Mouse (Mus musculus) retina, embryonic 14.5 days (tissue): Measurements from ENCODE around the gene 4930519P11Rik.

Experiments
- DNase-seq: peaks from one replicate; pipeline ENCODE4 v3.0.0-alpha.2; 2015; ENCODE audit warnings: low spot score

Gene 4930519P11Rik

GRCm38 (mm10) chr2:154613118-154614115 lies at the start of gene 4930519P11Rik, which contains the start of gene Zfp341:
Gene 4930519P11Rik (minus strand): TSS chr2:154613437.
Gene Zfp341 (plus strand): TSS chr2:154613297.
- DNase-seq: peak; percentile 97

DNA sequence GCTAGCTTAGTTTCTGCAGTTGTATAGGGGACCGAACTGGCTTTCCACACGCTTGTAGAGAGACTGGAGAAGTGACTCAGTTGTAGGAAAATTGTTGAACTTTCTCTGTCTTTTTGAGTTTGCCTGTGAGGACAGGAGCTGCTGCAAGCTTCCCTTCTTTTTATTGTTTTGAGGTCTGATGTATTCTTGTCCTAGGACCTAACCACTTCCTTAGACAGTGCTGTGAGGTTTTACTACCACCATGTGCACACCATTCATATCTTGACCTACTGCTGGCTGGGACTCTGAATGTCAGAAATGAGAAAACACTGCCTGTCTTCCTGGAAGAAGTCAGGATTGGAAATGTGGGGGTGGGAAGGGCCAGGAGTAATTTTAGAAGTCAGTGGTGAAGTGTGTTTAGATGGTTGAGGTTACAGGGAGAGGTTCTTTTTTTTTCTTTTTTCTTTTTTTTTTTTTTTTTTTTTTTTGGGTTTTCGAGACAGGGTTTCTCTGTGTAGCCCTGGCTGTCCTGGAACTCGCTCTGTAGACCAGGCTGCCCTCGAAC lies 46.4 kb upstream of the 4930519P11Rik start:
- DNase-seq: no peak

- DNase-seq: no peak
These were observed 45.8 kb upstream of the 4930519P11Rik start for GRCm38 (mm10) chr2:154659070-154659469.

GRCm38 (mm10) chr2:154657486-154658237 lies 44.4 kb upstream of the 4930519P11Rik start:
- peak; percentile 44 for DNase-seq

DNA sequence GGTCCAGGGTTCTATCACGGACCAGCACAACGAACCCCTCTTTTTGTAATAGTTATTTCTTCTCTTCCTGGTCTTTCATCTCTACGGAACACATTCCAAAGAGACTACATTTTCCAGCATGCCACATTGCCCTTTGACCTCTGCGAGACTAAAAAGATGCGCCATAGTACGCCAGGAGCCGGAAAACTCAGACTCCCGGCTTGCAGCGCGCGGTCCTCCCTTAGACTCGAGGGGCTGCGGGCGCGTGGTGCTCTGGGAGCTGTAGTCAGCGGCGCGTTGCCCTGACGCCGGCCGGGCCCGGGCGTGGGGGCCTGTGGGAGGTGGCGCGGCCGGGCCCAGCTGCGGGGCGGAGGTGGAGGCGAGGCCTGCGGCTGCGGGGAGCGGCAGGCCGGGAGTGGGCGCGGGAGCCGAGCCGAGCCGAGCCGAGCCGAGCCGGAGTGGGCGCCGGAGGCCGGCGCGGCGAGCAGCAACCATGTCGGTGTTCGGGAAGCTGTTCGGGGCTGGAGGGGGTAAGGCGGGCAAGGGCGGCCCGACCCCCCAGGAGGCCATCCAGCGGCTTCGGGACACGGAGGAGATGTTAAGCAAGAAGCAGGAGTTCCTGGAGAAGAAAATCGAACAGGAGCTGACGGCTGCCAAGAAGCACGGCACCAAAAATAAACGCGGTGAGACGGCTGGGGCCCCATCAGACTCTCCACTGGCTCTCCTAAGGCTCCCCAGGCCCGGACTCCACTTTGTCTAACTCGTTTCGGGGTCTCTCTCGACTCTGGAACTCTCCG lies 43.7 kb upstream of the 4930519P11Rik start:
- DNase-seq: peak; percentile 98

- no peak for DNase-seq
These were observed 42.7 kb upstream of the 4930519P11Rik start for GRCm38 (mm10) chr2:154655878-154656414.

DNA sequence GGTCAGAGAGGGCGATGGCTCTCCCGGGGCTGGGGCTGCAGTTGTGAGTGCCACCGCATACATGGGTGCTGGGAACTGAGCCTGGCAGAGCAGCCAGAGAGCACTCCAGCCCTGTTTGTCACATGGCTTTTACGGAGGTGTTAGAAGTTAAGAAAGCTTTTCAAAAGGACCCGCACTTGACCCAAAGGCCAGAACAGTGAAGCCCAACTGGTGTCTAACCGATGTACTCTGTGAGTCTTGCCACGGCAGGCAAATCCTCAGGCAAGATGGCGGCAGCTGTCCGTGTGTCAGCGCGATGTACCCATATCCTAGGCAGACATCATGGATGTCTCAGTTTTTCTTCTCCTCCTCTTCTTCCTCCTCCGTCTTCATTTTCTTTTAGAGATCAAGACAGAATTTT lies 41.7 kb upstream of the 4930519P11Rik start:
- no peak for DNase-seq

- DNase-seq: no peak
These were observed 38.1 kb upstream of the 4930519P11Rik start, which contains the start of gene Chmp4b for GRCm38 (mm10) chr2:154651363-154651762. Gene Chmp4b (plus strand): TSS chr2:154651705.

DNA sequence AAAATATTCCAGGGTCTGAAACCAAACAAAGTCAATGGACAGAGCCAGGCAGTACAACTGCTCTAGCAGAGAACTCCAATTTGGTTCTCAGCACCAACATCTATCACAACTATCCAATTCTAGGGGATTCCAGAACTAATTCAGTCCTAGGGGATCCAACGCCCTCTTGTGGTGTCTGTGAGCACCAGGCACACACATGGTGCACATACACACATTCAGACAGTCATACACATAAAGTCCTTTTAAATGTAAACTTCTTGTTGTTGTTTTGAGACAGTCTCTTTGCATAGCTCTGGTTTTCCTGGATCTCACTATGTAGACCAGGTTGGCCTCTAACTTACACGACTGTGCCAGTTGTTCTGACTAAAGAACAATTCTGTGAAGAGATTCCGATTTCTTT lies 37.2 kb upstream of the 4930519P11Rik start:
- DNase-seq: no peak

- DNase-seq: peak; percentile 66
These were observed 34.8 kb upstream of the 4930519P11Rik start for GRCm38 (mm10) chr2:154648086-154648485.

GRCm38 (mm10) chr2:154646634-154647033 lies 33.4 kb upstream of the 4930519P11Rik start:
- DNase-seq: peak; percentile 26

- DNase-seq: no peak
These were observed 29.6 kb upstream of the 4930519P11Rik start for GRCm38 (mm10) chr2:154642712-154643385.

DNA sequence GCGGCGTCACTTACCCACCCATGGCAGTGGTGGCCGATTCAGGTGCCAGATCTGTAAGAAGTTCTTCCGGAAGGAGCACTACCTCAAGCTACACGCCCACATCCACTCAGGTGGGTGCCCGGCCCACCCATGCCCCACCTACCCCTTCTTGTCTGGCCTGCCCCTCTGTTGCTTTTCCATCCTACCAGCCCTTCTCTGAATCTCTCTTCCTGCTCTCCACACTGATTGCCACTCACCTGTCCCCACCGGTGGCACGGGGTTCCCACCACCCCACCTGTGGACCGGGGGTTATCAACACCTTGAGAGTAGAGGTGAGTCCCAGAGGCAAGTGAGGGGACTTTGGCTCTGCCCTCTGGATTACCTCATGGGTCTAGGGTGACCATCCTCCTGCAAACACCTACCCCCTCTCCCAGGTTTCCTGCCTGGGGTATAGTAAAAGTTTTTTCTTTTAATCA lies 28.8 kb upstream of the 4930519P11Rik start:
- no peak for DNase-seq

- DNase-seq: no peak
These were observed 27.9 kb upstream of the 4930519P11Rik start for GRCm38 (mm10) chr2:154641176-154641575.

DNA sequence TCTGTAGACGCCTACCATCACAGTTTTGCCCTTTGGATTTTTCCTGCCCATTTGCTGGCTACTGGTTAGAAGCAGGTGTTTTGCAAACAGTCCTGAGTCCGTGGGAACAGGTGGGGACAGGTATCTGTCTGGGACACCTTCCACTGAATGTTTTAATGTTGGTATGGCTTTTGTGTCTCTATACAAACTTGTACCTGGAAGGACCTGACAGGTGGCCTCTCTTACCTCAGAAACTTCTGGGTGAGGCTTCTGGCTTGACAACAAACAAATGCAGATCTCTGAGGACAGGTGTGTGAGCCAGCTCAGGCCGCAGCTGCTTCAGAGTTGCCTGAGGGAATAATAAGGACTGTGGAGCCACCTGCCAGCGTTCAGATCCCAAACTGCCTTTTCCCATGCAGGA lies 25.9 kb upstream of the 4930519P11Rik start:
- no peak for DNase-seq

DNA sequence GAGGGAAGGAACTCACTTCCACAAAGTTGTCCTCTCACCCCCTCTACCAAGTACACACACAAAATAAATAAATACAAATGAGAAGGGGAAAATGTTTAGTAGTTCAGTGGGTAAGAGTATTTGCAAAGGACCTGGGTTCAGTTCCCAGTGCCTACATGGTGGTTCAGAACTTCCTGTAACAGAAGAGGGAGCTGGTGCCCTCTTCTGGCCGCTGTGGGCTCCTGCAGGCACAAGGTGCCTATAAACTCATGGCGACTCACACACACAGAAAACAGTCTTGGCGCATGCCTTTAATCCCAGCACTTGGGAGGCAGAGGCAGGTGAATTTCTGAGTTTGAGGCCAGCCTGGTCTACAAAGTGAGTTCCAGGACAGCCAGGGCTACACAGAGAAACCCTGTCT lies 25.3 kb upstream of the 4930519P11Rik start:
- no peak for DNase-seq

DNA sequence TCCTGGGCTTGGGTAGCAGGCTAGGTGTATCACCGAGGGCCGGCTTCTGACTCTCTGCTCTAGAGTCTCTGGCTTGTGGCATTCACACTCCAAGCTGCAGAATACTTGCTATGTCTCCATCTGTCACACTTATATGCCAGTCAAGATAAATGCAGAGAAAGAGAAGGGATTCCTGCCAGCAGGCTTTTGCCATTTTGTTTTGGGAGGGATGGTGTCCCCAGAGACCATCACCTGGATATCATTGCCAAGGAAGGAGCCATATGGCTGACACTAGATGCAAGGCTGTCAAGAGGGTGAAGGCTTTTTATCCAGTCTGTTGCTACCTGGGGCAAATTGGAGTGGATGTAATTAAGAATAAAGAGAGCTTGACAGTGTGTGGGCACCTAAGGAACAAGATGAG lies 22.6 kb upstream of the 4930519P11Rik start:
- no peak for DNase-seq

GRCm38 (mm10) chr2:154633876-154634644 lies 20.8 kb upstream of the 4930519P11Rik start:
- no peak for DNase-seq

DNA sequence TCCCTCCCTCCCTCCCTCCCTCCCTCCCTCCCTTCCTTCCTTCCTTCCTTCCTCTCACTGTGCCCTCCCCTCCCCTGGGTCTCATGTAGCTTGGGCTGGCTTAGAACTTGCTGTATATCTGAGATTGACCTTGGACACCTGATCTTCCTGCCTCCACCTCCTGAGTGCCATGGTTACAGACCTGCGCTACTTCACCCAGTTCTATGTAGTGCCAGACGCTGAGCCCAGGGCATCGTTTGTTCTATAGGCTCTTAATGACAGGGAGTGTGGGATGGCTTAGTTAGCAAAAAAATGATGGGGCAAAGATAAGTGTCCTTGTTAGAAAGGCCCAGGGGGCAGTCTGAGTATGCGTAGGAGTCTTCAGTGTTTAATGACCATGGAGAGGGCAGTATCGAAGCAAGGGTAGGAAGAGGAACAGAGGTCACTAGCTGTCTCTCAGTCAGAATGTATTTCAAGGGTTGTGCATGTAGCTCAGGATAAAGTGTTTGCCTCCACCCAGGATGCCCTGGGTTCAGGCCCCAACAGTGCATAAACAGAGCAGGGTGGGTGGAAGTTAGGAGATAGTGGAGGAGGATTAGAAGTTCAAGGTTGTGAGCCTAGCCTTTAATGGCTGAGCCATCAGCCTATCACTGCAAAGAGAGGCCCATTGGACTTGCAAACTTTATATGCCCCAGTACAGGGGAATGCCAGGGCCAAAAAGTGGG lies 20.0 kb upstream of the 4930519P11Rik start:
- no peak for DNase-seq
